Mouse (Mus musculus) midbrain, postnatal 0 days (tissue): ENCODE data around the gene Pabpn1l. TPM values are rescaled to one million over a fixed set of nuclear protein-coding genes. Genes with fewer than 3 reads are reported as not detected.

ENCODE experiments used
- ATAC-seq: fragments of 200-750 bp; cut with Nextera tagmentation; 2 replicates; pipeline ENCODE4 v1.8.0; 2017; ENCODE audit warnings: moderate number of reproducible peaks, mild to moderate bottlenecking, moderate TSS enrichment, moderate library complexity; ENCODE audit not compliant: low FRiP score
- DNase-seq: peaks from one replicate; pipeline ENCODE4 v3.0.0-alpha.2; 2015; ENCODE audit warnings: low spot score
- H3K27ac ChIP-seq: fragments of 300-500 bp; sonication (generic); 2 replicates; pipeline ENCODE4 v1.5.1; 2014; ENCODE audit warnings: low read depth, mild to moderate bottlenecking, low read length, mixed read lengths
- H3K27me3 ChIP-seq: fragments of 300-500 bp; sonication (generic); 2 replicates; pipeline ENCODE4 v1.6.1; 2014; ENCODE audit warnings: low read length, control low read depth, mixed read lengths; ENCODE audit not compliant: insufficient read depth
- H3K36me3 ChIP-seq: fragments of 300-500 bp; sonication (generic); 2 replicates; pipeline ENCODE4 v1.6.1; 2014; ENCODE audit warnings: low read length, control low read depth, mixed read lengths; ENCODE audit not compliant: insufficient read depth
- H3K4me1 ChIP-seq: fragments of 300-500 bp; sonication (generic); 2 replicates; pipeline ENCODE4 v1.6.1; 2014; ENCODE audit warnings: mild to moderate bottlenecking, control low read depth, antibody characterized with exemption, low read length, mixed read lengths; ENCODE audit not compliant: insufficient read depth
- H3K4me2 ChIP-seq: fragments of 300-500 bp; sonication (generic); 2 replicates; pipeline ENCODE4 v1.6.1; 2014; ENCODE audit warnings: low read depth, mild to moderate bottlenecking, low read length, mixed read lengths; ENCODE audit not compliant: poor library complexity, severe bottlenecking
- H3K4me3 ChIP-seq: fragments of 300-500 bp; sonication (generic); 2 replicates; pipeline ENCODE4 v1.5.1; 2014; ENCODE audit warnings: low read depth, mild to moderate bottlenecking, low read length, moderate library complexity
- H3K9ac ChIP-seq: fragments of 300-500 bp; sonication (generic); replicated peaks from 2 replicates; pipeline ENCODE4 v1.6.1; 2014; ENCODE audit warnings: mild to moderate bottlenecking, low read length, moderate library complexity, mixed read lengths; ENCODE audit not compliant: poor library complexity, severe bottlenecking
- H3K9me3 ChIP-seq: fragments of 300-500 bp; sonication (generic); 2 replicates; pipeline ENCODE4 v1.6.1; 2016; ENCODE audit warnings: low read length, control low read depth
- CTCF ChIP-seq: IDR thresholded peaks from 2 replicates; pipeline ENCODE4 v1.5.1; 2016; ENCODE audit warnings: antibody characterized with exemption, mild to moderate bottlenecking
- WGBS: fragments of 180-500 bp; shearing (Covaris S2); extraction: QIAGEN DNeasy Blood & Tissue Kit; methylation state at CpG from one replicate; pipeline ENCODE4 v1.1.7; 2014; 5-methylcytosine and 5-hydroxymethylcytosine counted together
- polyA plus RNA-seq: library from polyadenylated mRNA; unstranded; fragments of >200 nt; fragmentation: Nextera tagmentation; extraction: Ambion mirVana; gene quantifications from 2 replicates; pipeline ENCODE4 v1.2.1, GENCODE M21; 2015
- total RNA-seq: library from RNA; depleted of rRNA; stranded (reverse); fragments of >200 nt; gene quantifications from 2 replicates; pipeline ENCODE4 v1.2.3, GENCODE M21; 2014; rRNA removed

The Pabpn1l gene
- total RNA-seq = not detected in 2 replicates
- not detected in 2 replicates for polyA plus RNA-seq

- H3K4me3 ChIP-seq = no peak within 1 kb of the TSS
- WGBS = 59% methylated on average over 6 of the region's 6 CpGs
- H3K27me3 ChIP-seq = no peaks in the 10 kb centered on the region
- H3K4me2 ChIP-seq = no peak within 1 kb of the TSS
- H3K4me1 ChIP-seq = no peaks in the 10 kb centered on the region
- no peaks in the 10 kb centered on the region for H3K9me3 ChIP-seq
- no peak for TF ChIP-seq CTCF
- no peak for DNase-seq
- no peaks in the 10 kb centered on the region for H3K36me3 ChIP-seq
- ATAC-seq = no peak
- H3K9ac ChIP-seq = no peak within 1 kb of the TSS
- H3K27ac ChIP-seq = no peak within 1 kb of the TSS
These were observed at the start of gene Pabpn1l for GRCm38 (mm10) chr8:122622727-122623126. Pabpn1l (minus strand) TSS chr8:122622739.

- no peak for ATAC-seq
- no peak overlapping the region for H3K4me3 ChIP-seq
- no peaks in the 10 kb centered on the region for H3K36me3 ChIP-seq
- no peak for DNase-seq
- H3K27me3 ChIP-seq = no peaks in the 10 kb centered on the region
- no peak overlapping the region for H3K27ac ChIP-seq
- no peaks in the 10 kb centered on the region for H3K9me3 ChIP-seq
- no peak overlapping the region for H3K9ac ChIP-seq
- TF ChIP-seq CTCF = no peak
- WGBS = 73% methylated on average over 6 of the region's 6 CpGs
- H3K4me2 ChIP-seq = no peak overlapping the region
- H3K4me1 ChIP-seq = peaks cover 12% of the 10 kb centered on the region; the same call in 1 of the 2 replicates
These were observed 49.4 kb upstream of the Pabpn1l start for GRCm38 (mm10) chr8:122671894-122672293.

- no peak for ATAC-seq
- no peak overlapping the region for H3K27ac ChIP-seq
- H3K36me3 ChIP-seq = no peaks in the 10 kb centered on the region
- no peak overlapping the region for H3K4me3 ChIP-seq
- no peak for DNase-seq
- H3K4me2 ChIP-seq = no peak overlapping the region
- H3K27me3 ChIP-seq = no peaks in the 10 kb centered on the region
- no peak for TF ChIP-seq CTCF
- H3K9me3 ChIP-seq = no peaks in the 10 kb centered on the region
- no peak overlapping the region for H3K9ac ChIP-seq
- peaks cover 19% of the 10 kb centered on the region for H3K4me1 ChIP-seq
- 63% methylated on average over 3 of the region's 3 CpGs for WGBS
These were observed 48.2 kb upstream of the Pabpn1l start for GRCm38 (mm10) chr8:122670718-122671117.

- 14% methylated on average over 11 of the region's 11 CpGs for WGBS
- no peak for TF ChIP-seq CTCF
- DNase-seq = no peak
- Histone ChIP-seq H3K4me3 (no peak overlapping the region), H3K4me1 (peaks cover 14% of the 10 kb centered on the region), H3K9me3 (no peaks in the 10 kb centered on the region), H3K36me3 (no peaks in the 10 kb centered on the region), H3K9ac (no peak overlapping the region), H3K4me2 (no peak overlapping the region), H3K27ac (no peak overlapping the region), H3K27me3 (no peaks in the 10 kb centered on the region)
- no peak for ATAC-seq
These were observed 47.5 kb upstream of the Pabpn1l start for GRCm38 (mm10) chr8:122670001-122670400.

- no peak for DNase-seq
- peaks cover 12% of the 10 kb centered on the region for H3K4me1 ChIP-seq
- WGBS = 34% methylated on average over 5 of the region's 5 CpGs
- no peaks in the 10 kb centered on the region for H3K9me3 ChIP-seq
- no peak for ATAC-seq
- no peaks in the 10 kb centered on the region for H3K36me3 ChIP-seq
- H3K4me2 ChIP-seq = no peak overlapping the region
- no peak overlapping the region for H3K9ac ChIP-seq
- H3K27me3 ChIP-seq = no peaks in the 10 kb centered on the region
- no peak for TF ChIP-seq CTCF
- H3K4me3 ChIP-seq = no peak overlapping the region
- H3K27ac ChIP-seq = no peak overlapping the region
These were observed 46.8 kb upstream of the Pabpn1l start for GRCm38 (mm10) chr8:122669370-122669769.

- Histone ChIP-seq H3K9me3 (no peaks in the 10 kb centered on the region), H3K27ac (no peak overlapping the region), H3K4me3 (no peak overlapping the region), H3K9ac (no peak overlapping the region), H3K4me1 (peaks cover 14% of the 10 kb centered on the region), H3K27me3 (no peaks in the 10 kb centered on the region), H3K36me3 (no peaks in the 10 kb centered on the region), H3K4me2 (no peak overlapping the region)
- no peak for ATAC-seq
- 73% methylated on average over 11 of the region's 11 CpGs for WGBS
- DNase-seq = no peak
- TF ChIP-seq CTCF = no peak
These were observed 45.3 kb upstream of the Pabpn1l start for GRCm38 (mm10) chr8:122667854-122668253.
